Mouse (Mus musculus): ENCODE data around the gene Rorb.

DNA sequence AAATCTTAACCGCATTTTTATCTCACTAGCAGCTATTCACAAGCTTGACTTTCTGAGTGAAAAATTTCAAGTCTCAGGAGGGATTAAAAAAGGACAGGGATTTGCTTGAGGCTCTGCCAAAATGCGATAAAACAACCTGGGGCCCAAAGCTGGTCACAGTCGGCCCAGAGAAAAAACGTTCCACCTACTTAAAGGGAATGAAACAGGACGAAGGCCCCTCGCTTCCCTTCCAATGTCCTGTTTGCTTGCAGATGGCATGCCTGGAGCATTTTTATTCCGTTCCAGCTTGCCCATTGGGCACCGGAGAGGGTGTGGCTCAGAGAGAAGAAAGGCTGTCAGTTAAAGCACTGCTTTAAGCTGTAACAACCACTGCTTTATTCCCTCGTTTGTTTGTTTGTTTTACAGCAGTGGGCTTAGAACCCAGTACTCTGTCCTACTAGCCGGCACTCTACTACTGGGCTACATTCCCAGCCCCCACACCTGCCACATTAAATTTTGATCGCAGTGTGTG lies 221.8 kb downstream of the Rorb start:
- TF ChIP-seq POLR2A (IDR thresholded peaks at IDR 0.05; ENCODE audit: insufficient read length, low read depth), result no peak
- no peak for TF ChIP-seq POLR2AphosphoS2 (IDR thresholded peaks at IDR 0.05; ENCODE audit: insufficient read length, low read depth)
- TF ChIP-seq USF1 (IDR thresholded peaks at IDR 0.05; ENCODE audit: low read depth), result no peak
- TF ChIP-seq E2F4 (IDR thresholded peaks at IDR 0.05; ENCODE audit: insufficient read depth), result no peak
- no peak for TF ChIP-seq MYOG (IDR thresholded peaks at IDR 0.05; ENCODE audit: control insufficient read depth in 1 of 3, insufficient read depth in 1 of 3, insufficient read length in 2 of 3, low read depth in 2 of 3)
- no peak for TF ChIP-seq MAX (IDR thresholded peaks at IDR 0.05; ENCODE audit: low read depth)
- no peak for TF ChIP-seq CEBPB (IDR thresholded peaks at IDR 0.05; ENCODE audit: insufficient read depth, poor library complexity, severe bottlenecking)
- TF ChIP-seq TCF12 (IDR thresholded peaks at IDR 0.05; ENCODE audit: insufficient read depth, poor library complexity, severe bottlenecking), result no peak
- no peak for TF ChIP-seq MYOD1 (IDR thresholded peaks at IDR 0.05; ENCODE audit: control insufficient read depth in 1 of 3, insufficient read length in 2 of 3, low read depth in 2 of 3)
- TF ChIP-seq TCF3 (IDR thresholded peaks at IDR 0.05; ENCODE audit: insufficient read length, low read depth), result no peak

Measured in myocyte (in vitro differentiated cells).